Mouse (Mus musculus): ENCODE results near the gene Fgf2.

Gene Fgf2

GRCm38 (mm10) chr3:37360729-37361128, 12.6 kb downstream of the Fgf2 start:
- peak in 1 of 2 experiments; percentile 50 for DNase-seq

DNA sequence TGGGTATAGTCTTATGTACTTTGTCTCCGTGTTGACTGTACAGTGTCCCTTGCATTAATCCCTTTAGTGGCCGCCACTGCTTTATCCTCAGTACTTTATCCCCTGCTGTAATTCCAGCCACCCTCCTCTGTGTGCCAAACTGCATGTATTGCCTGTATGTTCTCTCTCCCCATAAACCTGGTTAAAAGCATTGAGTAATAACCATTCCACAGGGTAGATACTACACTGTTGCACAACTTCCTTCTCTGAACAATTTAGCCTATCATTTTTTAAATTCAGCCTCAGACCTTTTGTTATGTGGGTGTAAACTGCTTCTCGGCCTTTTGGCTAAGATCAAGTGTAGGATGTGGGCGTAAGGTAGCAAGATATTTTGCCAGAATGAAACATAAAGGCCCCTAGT, 17.0 kb downstream of the Fgf2 start:
- DNase-seq = no peak

- DNase-seq = peak; percentile 47 to 76
Observed at GRCm38 (mm10) chr3:37365976-37366375, 17.8 kb downstream of the Fgf2 start.

DNA sequence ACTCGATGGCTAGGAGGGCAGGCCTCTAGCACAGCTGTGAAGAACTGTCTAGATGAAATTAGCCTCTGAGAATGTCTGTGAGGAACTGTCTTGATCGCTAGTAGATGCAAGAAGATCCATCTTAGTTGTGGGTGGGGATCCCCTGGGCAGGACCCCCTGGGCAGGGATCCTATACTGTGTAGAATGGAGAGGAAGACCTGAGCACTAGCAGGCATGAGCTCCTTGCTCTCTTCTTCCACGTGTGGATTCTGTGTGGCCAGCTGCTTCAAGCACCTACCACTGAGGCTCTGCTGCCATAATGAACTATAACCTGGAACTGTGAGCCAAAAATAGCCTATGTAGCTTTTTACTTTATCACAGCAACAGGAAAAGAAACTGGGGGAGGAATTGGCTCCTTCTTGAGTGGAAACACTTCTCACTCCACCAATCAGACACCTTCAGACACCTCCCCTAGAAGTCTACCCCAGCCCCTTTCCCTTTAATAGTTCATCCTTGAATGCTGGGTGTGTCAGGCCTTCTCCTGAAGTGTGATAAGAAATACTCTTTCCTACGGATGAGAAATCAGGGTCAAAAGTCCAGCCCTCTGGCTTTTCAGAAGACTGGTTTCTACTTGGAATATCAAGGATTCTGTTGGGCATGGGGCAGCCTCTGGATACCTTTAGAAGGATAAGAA, 18.4 kb downstream of the Fgf2 start:
- no peak for DNase-seq

GRCm38 (mm10) chr3:37370407-37370806, 22.3 kb downstream of the Fgf2 start:
- no peak for DNase-seq

DNA sequence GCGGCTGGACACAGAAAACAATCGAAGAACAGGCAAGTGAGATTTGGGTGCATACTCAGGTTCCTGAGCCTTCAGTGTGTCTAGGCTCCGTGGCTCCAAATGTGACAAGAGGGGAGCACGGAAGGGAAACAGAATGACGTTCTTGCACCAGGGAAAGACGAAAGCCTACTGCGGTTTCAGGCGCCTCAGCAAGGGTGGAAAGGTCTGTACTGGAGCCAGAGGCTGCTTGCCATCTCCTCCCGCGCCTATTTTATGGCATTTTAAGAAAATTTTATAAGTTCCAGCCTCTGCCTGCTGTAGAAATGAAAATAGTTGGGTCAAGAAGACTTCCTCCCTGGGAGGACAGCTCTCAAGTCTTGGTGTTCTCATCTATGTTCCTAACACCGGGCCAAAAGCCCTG, 25.6 kb downstream of the Fgf2 start:
- no peak for DNase-seq

DNA sequence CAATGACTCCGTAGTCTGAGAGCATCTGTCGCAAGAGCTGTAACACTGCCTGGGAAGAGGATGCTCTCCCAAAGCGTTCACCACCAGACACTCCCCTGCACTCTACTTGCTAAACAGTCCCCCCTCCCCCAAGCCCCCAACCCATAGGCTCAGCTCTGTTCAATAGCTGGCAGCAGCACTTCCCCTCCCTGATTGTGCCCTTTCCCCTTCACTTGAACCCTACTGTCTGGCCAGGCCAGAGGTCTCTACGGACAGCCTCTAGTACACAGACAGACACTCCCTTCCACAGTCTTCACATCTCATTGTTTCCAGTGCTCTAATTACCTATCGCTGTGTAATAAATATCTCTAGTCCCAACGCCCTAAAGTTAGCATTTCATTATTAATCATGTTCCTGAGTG, 29.8 kb downstream of the Fgf2 start:
- DNase-seq = no peak

DNA sequence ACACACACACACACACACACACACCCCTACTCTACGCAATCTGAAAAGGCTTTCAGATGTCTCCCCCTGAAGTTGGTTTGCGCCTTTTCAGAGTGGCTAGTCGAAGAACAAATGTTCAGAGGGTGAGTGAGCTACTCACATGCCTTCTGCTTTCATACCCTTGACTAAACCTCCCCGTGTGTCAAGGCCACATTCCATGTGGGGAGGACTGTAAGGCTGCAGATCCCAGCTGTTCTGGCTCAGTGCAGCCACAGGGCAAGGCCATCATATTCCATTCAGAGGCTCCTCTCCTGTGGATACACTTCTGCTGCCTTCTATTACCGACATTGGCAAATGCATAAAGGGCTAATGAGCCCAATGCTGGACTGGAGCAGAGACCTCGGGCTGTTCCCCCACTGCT, 30.3 kb downstream of the Fgf2 start:
- peak; percentile 48 to 84 for DNase-seq

- DNase-seq = no peak
Observed at GRCm38 (mm10) chr3:37379201-37379600, 31.1 kb downstream of the Fgf2 start.

- DNase-seq = peak; percentile 62 to 83
Observed at GRCm38 (mm10) chr3:37379930-37380881, 32.1 kb downstream of the Fgf2 start.

DNA sequence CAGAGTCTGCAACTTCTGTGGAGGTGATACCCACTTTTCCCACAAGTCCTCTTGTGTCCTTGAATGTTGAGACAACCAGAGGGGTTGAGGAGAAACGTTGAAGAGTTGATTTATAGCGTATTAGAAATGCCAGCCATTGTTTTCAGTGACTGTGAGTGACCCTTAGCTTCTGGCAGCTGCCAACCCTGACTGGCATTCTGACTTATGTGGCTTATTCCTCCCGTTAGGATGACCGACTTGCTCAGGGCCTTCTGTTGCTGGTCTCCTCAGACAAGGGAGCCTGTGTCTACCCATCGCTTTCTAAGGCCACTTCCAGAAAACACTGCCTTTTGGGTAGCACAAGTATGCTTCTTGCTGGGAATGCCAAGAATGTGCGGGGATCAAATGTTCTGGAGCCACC, 33.3 kb downstream of the Fgf2 start:
- no peak for DNase-seq

- no peak for DNase-seq
Observed at GRCm38 (mm10) chr3:37383096-37383765, 35.1 kb downstream of the Fgf2 start.

DNA sequence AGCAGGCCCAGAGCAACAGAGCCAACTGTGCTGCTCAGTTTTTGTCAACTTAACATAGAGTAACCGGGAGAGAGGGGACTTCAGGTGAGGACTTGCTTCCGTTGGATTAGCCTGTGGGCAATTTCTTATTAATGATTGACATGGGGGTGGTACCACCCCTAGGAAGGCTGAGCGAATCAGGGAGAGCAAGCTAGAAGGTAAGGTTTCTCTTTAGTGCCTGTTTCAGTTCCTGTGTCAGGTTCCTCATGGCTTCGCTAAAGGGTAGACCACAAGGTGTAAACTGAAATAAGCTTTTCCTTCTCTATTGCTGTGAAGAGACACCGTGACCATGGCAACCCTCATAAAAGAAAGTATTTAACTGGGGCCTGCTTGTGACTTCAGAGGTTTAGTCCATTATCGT, 39.2 kb downstream of the Fgf2 start:
- DNase-seq = no peak

GRCm38 (mm10) chr3:37396930-37397608, 48.9 kb downstream of the Fgf2 start:
- DNase-seq = no peak

DNA sequence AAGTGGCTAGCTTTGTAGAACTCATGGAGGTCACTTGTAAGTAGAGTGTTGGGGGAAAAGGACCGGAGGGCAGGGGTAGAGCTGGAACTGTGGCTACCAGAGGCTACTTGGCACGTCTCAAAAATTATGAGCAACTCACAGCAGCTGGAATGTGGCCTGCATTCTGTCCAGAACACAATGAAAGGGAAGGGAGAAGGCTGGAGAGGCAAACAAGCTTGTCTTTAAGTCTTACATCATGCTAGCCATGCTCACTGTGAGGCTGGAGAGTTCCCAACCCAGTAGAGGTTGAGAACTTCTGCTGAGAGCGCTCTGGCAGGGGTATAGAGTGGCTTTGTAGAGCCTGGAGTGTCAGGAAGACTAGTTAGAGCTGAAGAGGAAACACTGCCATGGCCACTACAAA, 49.5 kb downstream of the Fgf2 start:
- DNase-seq = no peak

- DNase-seq = peak; percentile 66 to 88
Observed at GRCm38 (mm10) chr3:37398661-37399395, 50.7 kb downstream of the Fgf2 start.

- peak in 1 of 2 experiments; percentile 68 for DNase-seq
Observed at GRCm38 (mm10) chr3:37401729-37402610, 53.8 kb downstream of the Fgf2 start.

- DNase-seq = no peak
Observed at GRCm38 (mm10) chr3:37407598-37407997, 59.5 kb downstream of the Fgf2 start.

- no peak for DNase-seq
Observed at GRCm38 (mm10) chr3:37413446-37413845, 65.3 kb downstream of the Fgf2 start.

DNA sequence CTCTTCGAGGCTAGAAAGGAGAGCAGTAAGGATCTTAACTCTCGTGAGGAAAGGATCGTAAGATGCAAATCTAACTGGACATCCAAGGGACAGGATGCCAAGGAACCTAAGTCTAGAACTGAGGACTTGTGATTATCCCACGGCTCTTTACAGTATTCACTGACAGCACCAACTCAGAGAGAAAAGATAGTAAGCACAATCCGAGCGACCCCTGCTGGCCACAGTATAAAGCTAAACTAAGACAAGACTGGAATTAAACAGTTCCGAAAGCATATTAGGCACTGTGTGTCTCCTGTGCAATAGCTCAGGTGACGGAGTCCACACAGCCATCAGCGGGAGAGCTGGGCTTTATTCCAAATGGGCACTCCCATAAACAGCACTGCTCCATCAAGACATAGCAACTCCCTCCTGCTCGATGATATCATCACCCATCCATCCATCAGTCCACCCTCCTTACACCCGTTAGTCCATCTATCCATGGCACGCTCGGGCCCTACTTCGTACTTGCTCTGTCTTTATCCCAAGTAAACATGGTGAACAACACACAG, 66.3 kb downstream of the Fgf2 start:
- DNase-seq = peak; percentile 66 to 83

DNA sequence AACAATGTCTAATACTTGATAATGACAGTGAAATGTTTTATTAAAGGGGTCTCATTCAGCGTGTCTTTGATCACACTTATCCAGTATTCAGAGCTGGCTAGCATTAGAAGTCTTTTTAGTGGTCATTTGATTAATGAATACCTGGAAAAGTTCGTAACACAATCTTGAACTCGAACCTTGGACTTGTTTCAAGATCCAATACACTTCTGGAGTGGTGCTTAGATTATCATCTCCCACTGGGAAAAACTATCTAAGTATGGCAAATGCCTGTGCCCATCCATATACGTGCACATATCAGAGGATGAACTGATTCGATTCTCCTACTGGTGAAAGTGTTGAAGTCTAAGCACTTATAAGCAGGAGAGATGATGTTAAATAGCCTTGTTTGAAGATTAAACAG, 70.2 kb downstream of the Fgf2 start:
- no peak for DNase-seq
